Mouse (Mus musculus) bone marrow, adult 2 months (tissue): ENCODE results near the gene Thra.

ENCODE experiments used
- CTCF ChIP-seq: fragments of 200-500 bp; IDR thresholded peaks from 2 replicates; pipeline ENCODE4 v1.5.1; 2011; ENCODE audit warnings: low read length, control low read depth; ENCODE audit not compliant: control insufficient read depth, insufficient read depth
- POLR2A ChIP-seq: fragments of 200-500 bp; IDR thresholded peaks from 2 replicates; pipeline ENCODE4 v1.6.1; 2011; ENCODE audit warnings: low read depth, mild to moderate bottlenecking, control low read depth, low read length, borderline replicate concordance; ENCODE audit not compliant: control insufficient read depth

DNA sequence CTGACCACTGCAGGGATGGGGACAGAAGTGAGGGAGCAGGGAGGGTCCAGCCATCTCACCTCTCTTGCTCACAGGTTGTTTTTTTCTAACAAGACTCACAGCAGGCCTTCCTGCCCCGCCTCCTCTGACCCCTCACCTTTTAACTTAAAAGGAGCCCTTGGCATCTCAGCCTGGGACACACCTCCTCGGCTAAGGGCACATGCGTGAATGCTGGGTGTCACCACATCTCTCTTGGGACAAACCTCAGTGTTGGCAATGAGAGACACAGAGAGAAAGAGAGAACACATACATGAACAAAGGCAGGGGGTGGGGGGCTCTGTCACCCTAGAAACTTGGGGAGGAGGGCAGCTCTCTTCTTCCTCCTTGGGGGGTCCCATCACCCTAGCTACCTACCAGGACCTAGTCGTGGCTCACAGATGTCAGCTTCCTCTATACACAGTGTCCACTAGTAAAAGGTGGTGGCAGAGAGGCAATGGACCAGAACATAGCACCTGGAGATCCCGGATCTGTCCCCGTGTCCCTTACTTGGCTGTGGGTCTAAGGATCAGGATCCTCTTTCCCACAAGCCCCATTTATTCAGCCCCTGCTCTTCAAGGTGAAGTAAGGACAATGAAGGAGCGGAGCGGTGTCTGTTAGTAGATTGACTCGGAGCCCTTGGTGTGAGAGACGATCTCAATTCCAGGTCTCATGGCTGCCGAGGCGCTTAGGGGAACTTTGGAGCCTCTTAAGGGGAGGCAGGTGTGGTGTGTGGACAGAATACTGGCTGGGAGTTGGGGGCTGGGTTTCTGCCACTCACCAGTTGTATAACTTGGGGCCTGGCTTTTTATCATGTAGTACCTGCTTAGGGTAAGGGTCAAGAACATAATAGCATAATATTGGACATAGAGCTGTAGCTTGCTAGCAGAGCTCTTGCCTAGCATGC, 5.8 kb downstream of the Thra start:
- TF ChIP-seq CTCF (no peak), POLR2A (no peak)
